Comparison of ENCODE assay signal across 8 mouse cellular contexts in genomic region chr1:182340821-182341781, GRCm38 (mm10). TPM values are rescaled to one million over a fixed set of nuclear protein-coding genes. Genes with fewer than 3 reads are reported as not detected.
DNase-seq lines count a peak whose midpoint lies in the region; ATAC-seq and TF ChIP-seq lines count a peak whose summit lies in the region.

TSS of gene Fbxo28 (minus strand) at chr1:182341629.

- H3K4me1 ChIP-seq in E14TG2a.4 (replicated peaks; ENCODE audit: low read depth, low read length): peaks cover 51% of the 10 kb centered on the region
- H3K4me1 ChIP-seq in forebrain, embryonic 13.5 days: peaks cover 30% of the 10 kb centered on the region
- peaks cover 26% of the 10 kb centered on the region for H3K4me1 ChIP-seq in liver, postnatal 0 days (ENCODE audit: insufficient read depth)
- peaks cover 15% of the 10 kb centered on the region for H3K4me1 ChIP-seq in neural tube, embryonic 14.5 days (ENCODE audit: control insufficient read depth, insufficient read depth, low read length)

- peak; percentile 97 for ATAC-seq in forebrain, embryonic 13.5 days
- ATAC-seq in liver, postnatal 0 days: peak; percentile 99
- peak; percentile 96 for ATAC-seq in neural tube, embryonic 14.5 days (ENCODE audit: low read depth)

- H3K27ac ChIP-seq in forebrain, embryonic 13.5 days: peak within 1 kb of the TSS; percentile 93
- H3K27ac ChIP-seq in liver, postnatal 0 days (ENCODE audit: low read depth): peak within 1 kb of the TSS; percentile 81
- peak within 1 kb of the TSS; percentile 77 for H3K27ac ChIP-seq in neural tube, embryonic 14.5 days (ENCODE audit: low read depth, low read length)

- intact Hi-C loops in heart, postnatal 10 days (cut with DNase I): loop anchor here (2.0 kb wide), 2 partner anchors 58 to 68 kb away; partner anchors contain the start of genes Degs1 and Trp53bp2

- no peaks in the 10 kb centered on the region for H3K9me3 ChIP-seq in E14TG2a.4 (ENCODE audit: low read length)
- H3K9me3 ChIP-seq in forebrain, embryonic 13.5 days (replicated peaks): no peaks in the 10 kb centered on the region
- no peaks in the 10 kb centered on the region for H3K9me3 ChIP-seq in liver, postnatal 0 days (ENCODE audit: low read length)
- no peaks in the 10 kb centered on the region for H3K9me3 ChIP-seq in neural tube, embryonic 14.5 days (ENCODE audit: control insufficient read depth, low read length)

- DNase-seq in c-Kit-positive CD71-positive TER-119-positive erythroid progenitor cells, embryonic 14.5 days (ENCODE audit: low spot score): peak; percentile 81
- peak; percentile 90 to 92 for DNase-seq in heart, postnatal 10 days
- DNase-seq in large intestine, adult 2 months (ENCODE audit: low read depth, low spot score): peak; percentile 92
- peak; percentile 92 for DNase-seq in liver, postnatal 0 days
- DNase-seq in testis, postnatal 10 days (ENCODE audit: low spot score): peak; percentile 87

- under 1% methylated on average over 81 of the region's 93 CpGs for WGBS in forebrain, embryonic 13.5 days
- 1% methylated on average over 93 of the region's 93 CpGs for WGBS in large intestine, adult 2 months
- WGBS in liver, postnatal 0 days (ENCODE audit: insufficient replicate concordance): under 1% methylated on average over 91 of the region's 93 CpGs
- under 1% methylated on average over 74 of the region's 93 CpGs for WGBS in neural tube, embryonic 14.5 days

- peaks cover 7% of the 10 kb centered on the region for H3K36me3 ChIP-seq in E14TG2a.4 (ENCODE audit: insufficient read depth, low read length)
- H3K36me3 ChIP-seq in forebrain, embryonic 13.5 days (ENCODE audit: poor library complexity, severe bottlenecking): 0 out of 2 replicates have a peak, but pooled peaks cover 5% of the 10 kb centered on the region
- no peaks in the 10 kb centered on the region; the same call in 1 of the 2 replicates for H3K36me3 ChIP-seq in liver, postnatal 0 days (replicated peaks; ENCODE audit: insufficient read depth, low read length)
- no peaks in the 10 kb centered on the region for H3K36me3 ChIP-seq in neural tube, embryonic 14.5 days (ENCODE audit: control insufficient read depth, insufficient read depth, low read length)

- peak within 1 kb of the TSS; percentile 82 for H3K4me2 ChIP-seq in forebrain, embryonic 13.5 days
- H3K4me2 ChIP-seq in liver, postnatal 0 days (ENCODE audit: low read depth, low read length): peak within 1 kb of the TSS; percentile 95
- peak within 1 kb of the TSS; percentile 64 for H3K4me2 ChIP-seq in neural tube, embryonic 14.5 days (ENCODE audit: low read depth, low read length)

- TF ChIP-seq EP300 in liver, postnatal 0 days (IDR thresholded peaks at IDR 0.05; ENCODE audit: low read depth): no peak

- H3K27me3 ChIP-seq in E14TG2a.4 (ENCODE audit: insufficient read depth, low read length): no peaks in the 10 kb centered on the region
- H3K27me3 ChIP-seq in forebrain, embryonic 13.5 days: no peaks in the 10 kb centered on the region
- no peaks in the 10 kb centered on the region for H3K27me3 ChIP-seq in liver, postnatal 0 days (ENCODE audit: insufficient read depth, low read length)
- no peaks in the 10 kb centered on the region; the same call in 1 of the 2 replicates for H3K27me3 ChIP-seq in neural tube, embryonic 14.5 days (ENCODE audit: control insufficient read depth, insufficient read depth, low read length)

- no peak for TF ChIP-seq CTCF in E14TG2a.4 (conservative IDR thresholded peaks at IDR 0.05; ENCODE audit: low read length)
- no peak for TF ChIP-seq CTCF in liver, postnatal 0 days (IDR thresholded peaks at IDR 0.05; ENCODE audit: low read depth)

- H3K9ac ChIP-seq in forebrain, embryonic 13.5 days: peak within 1 kb of the TSS; percentile 98
- peak within 1 kb of the TSS; percentile 90 for H3K9ac ChIP-seq in liver, postnatal 0 days (replicated peaks)
- H3K9ac ChIP-seq in neural tube, embryonic 14.5 days (replicated peaks; ENCODE audit: low read depth, low read length): peak within 1 kb of the TSS; percentile 87

- peak within 1 kb of the TSS; percentile 98 for H3K4me3 ChIP-seq in E14TG2a.4 (replicated peaks; ENCODE audit: low read length)
- peak within 1 kb of the TSS; percentile 99 for H3K4me3 ChIP-seq in forebrain, embryonic 13.5 days
- H3K4me3 ChIP-seq in liver, postnatal 0 days (ENCODE audit: low read depth, low read length): peak within 1 kb of the TSS; percentile 80
- H3K4me3 ChIP-seq in neural tube, embryonic 14.5 days (ENCODE audit: low read depth, low read length): peak within 1 kb of the TSS; percentile 91

RNA-seq across cellular contexts. Expression of gene Fbxo28, which starts in this region (rescaled TPM):
- polyA plus RNA-seq in forebrain, embryonic 13.5 days (2015; fragmentation: Nextera tagmentation; extraction: Ambion mirVana): 29.3 TPM in 2 replicates
- total RNA-seq in heart, postnatal 10 days (2021): 10 to 100 TPM; 23.5 to 26.1 TPM
- polyA plus RNA-seq in large intestine, adult 2 months (2012; rRNA removed): 8.1 and 11.5 TPM in 2 replicates
- 4.7 and 4.9 TPM in 2 replicates for polyA plus RNA-seq in liver, postnatal 0 days (2015; fragmentation: Nextera tagmentation; extraction: Ambion mirVana)
- polyA plus RNA-seq in neural tube, embryonic 14.5 days (2014; fragmentation: Nextera tagmentation; extraction: Ambion mirVana): 40.4 and 42.3 TPM in 2 replicates

Comparison
In these comparisons a context has a peak if more than half of its experiments do, and no peak if none do; other contexts are left out.
1. Peak in every context shown above with its lines: DNase-seq, ATAC-seq, H3K4me3 ChIP-seq and H3K27ac ChIP-seq.